Mouse (Mus musculus) lung, postnatal 14 days (tissue): ENCODE measurements around the gene Osbpl9.

Experiments used
- DNase-seq: peaks from one replicate; pipeline ENCODE4 v3.0.0; 2021

The Osbpl9 gene

DNA sequence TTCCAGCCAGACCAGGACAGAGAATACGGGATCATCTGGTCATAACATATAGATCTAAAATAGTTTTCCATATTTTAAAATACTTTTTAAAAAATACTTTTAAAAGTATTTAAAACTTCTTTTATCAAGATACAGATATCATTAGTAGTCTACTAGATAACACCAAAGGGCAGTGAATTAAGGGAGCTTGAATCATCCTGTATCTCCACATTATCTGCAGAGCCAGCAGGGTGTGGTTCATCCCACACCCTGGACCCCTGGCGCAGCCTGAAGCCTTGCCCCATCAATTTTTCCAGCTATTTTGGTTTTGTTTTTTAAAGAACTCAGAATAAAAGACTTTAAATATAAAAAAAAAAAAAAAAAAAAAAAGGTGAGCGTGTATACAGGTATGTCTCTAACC lies 103.2 kb downstream of the Osbpl9 start:
- DNase-seq, result no peak

DNA sequence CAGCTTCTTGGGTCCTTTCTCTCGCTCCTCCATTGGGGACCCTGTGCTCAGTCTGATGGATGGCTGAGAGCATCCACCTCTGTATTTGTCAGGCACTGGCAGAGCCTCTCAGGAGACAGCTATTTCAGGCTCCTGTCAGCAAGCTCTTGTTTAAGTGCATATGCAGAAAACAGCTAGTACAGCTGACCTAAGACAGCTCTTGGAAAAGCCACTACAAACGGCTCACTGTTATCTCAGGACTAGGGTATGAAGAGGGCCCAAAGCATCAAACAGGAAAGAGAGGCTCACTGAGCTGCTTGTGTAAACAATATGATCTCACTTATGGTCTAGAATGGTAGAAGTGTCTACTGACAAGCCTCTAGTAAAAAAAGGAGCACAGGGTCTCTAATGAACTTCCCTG lies 107.8 kb downstream of the Osbpl9 start:
- DNase-seq, result no peak

DNA sequence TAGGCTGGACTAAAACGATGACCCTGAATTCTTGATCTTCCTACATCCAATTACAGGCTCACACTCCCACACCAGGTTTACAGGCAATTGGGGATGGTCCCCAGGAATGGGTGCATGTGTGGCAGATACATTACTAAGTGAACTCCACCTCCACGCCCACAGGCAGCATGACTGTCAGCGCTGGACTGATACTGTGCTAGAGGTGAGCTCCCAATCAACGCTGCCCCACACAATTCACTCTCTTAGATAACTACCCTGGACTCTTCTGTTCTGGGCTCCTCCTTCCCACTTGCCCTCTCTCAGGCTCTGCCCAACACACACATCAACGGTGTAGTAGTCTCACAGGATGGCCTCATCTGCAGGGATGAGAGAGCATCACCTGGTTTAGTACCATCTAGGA lies 109.7 kb downstream of the Osbpl9 start:
- no peak for DNase-seq

DNA sequence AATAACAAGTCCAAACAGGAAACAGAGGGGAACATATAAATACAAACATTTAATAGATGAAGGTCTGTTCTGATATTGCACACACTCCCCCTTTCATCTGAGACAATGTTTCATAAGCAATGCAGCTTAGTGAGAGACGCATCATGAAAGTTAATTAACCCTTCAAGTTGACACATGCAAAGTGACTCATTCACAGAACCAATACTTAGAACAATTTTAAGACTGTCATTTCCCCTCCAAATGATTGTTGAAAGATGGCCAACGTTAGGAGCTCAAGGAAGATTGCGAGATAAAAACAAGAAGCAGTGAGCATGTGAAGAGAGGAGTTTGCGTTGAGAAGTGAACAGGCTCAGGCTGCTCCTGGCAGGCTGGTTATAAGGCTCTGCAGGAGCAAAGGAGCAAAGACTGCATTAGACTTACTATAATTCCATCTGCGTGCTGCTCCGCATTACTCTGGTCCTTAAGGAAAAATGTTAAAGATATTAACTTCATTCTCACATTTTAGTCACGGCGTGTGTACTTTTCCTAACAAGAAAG lies 110.8 kb downstream of the Osbpl9 start:
- DNase-seq, result no peak

DNA sequence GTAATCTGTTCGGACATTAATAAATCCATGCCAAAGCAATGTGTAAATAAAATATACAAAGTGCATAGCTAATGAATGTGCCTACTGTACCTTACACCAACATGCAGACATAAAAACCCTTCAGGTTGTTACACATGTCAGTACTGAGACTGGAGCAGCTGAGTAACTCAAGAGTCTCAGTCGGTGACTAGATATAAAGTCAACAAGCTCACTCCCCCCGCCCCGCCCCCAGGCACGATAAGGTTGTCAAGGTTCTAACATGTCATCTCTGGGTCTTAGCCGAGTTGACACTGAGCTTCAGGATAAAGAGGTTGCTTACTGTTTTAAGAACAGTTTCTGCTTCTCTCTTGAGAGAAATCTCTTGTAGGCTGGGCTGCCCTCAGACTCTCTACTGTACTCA lies 112.1 kb downstream of the Osbpl9 start:
- DNase-seq, result no peak

DNA sequence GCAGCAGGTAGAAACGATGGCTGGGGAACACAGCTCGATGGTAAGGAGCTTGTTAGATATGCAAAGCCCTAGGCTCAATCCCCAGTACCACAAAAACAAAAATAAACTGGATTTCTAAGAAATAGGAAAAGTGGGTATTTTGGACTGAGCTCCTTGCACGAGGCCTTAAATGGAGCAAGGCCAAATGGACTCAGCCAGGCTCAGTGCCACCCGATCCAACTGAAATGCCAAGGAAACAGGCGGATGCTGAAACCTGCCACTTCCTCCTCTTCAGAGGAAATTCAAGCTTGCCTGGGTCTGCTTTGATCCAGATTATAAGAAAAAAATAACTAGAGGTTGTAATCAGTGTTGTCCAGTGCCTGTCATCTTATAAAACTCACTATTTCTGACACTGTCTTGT lies 112.9 kb downstream of the Osbpl9 start:
- no peak for DNase-seq

DNA sequence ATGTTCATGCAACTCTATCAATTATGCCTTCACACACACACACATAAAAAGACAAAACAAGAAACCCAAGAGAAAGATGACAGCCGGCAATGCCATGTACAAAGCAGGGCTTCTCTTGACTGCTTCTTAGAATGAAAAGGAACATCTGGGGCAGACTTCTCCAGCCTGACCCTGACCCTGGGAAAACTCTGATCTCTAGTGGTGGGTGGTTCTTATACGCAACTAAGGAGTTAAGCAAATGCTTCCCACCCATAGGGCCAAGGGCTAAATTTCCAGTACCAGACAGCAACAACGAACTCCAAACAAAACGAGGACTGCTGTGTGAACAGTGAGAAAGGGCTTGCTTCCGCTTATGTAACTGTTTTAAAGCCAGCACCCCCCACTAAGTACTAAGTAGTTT lies 122.0 kb downstream of the Osbpl9 start:
- no peak for DNase-seq

DNA sequence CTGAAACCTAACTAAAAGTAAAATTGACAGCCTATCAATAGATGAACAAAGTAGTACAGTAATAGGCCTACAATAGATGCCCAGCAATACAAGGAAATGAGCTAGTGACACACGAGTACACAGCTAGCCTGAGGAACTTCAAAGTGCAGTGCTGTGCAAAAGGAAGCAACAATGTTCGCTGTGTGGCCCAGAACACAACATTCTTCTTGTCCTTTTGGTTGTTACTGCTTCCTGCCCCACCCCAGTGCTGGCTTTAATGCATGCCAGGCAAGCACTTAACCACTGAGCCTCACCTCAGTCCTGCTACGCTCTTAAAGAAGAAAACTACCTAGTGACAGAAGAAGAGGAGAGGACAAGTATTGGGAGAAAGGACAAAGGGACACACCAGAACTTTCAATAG lies 122.4 kb downstream of the Osbpl9 start:
- DNase-seq, result peak; percentile 35

DNA sequence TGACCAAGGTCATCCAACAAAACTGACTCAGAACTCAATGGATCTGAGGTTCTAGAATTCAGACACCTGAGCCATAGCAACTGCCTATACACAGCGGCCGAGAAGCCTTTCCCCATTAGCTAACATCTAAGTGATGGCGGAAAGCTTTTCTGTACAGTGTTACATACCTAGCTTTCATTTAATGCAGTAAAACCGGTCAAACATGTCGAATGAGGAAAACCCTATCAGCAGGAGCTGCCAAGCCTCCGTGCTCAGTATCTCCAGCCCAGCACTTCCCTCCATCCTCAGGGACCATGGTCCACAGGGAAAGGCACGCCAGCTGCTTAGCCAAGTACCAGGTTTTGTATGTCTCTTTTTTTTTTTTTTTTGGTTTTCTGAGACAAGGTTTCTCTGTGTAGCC lies 123.1 kb downstream of the Osbpl9 start:
- no peak for DNase-seq

DNA sequence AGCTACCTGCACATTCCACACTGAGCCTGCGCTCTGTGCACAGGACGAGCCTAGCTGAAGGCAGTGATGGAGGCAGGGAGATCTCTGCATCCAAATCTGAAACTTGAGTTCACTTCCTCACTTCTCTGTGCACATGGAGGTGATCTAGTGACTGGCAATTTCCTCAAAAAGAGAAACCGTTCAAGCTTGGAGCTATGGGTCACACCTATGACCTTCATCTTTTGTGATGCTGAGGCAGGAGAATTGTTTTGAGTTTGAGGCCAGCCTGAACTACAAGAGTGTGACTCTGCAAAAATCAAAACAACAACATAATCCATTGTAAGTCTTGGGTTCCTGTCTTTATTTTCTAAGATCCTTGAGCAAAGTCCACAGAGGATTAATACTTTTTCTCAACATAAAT lies 128.8 kb downstream of the Osbpl9 start:
- no peak for DNase-seq

DNA sequence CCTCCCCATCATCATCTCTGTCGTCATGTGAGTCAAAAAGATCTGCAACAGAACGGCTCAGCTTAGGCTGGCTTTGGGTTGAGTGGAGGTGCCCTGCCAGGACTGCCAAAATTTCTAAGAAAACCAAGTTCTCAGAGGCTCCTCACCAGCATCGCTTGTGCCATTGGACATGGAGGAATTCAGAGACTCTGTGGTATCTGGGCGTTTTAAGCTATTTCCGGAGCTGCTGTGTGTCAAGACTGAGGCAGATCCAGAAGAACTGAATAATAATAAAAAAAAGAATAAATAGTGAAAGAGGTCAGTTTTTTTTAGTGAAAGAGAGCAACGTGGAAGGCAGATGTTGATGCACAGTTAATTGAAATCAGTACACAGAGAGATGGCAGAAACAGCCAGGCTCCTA lies 129.2 kb downstream of the Osbpl9 start:
- DNase-seq, result no peak

DNA sequence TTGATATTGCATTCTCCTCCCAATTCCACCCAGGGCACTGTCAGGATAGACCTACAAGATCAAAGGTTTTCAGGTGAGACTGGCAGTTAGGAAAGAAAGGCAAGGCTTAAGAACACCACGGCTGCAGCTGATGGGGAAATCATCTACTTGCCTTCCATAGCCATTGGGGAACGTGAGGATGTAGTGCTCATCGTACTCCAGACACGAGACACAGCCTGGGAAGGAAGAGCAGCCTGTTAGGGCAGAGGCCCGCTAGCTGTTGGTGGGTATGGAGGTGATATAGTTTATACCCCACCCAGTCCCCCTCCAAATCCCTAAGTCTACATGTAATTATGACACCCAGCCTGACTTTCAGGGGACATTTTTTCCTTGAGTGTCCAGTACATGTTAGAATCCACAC lies 136.4 kb downstream of the Osbpl9 start:
- DNase-seq, result no peak

DNA sequence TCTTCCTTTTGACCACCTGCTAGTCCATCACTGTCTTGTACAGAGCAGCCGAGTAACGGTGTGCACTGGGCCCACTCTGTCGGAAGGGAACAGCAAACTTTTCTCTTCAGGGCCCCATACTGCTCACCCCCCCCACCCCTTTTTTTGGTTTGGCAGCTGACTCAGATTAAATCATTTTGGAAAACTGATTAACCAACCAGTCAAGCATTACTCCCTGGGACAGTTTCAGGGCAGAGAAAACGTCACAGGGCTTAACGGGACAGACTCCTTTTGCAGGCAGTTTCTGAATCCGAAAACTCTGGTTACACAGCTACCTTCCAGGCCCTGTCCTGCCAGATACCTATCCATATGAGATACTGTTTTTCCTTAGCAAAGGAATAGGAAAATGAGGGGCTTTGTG lies 137.1 kb downstream of the Osbpl9 start:
- no peak for DNase-seq

DNA sequence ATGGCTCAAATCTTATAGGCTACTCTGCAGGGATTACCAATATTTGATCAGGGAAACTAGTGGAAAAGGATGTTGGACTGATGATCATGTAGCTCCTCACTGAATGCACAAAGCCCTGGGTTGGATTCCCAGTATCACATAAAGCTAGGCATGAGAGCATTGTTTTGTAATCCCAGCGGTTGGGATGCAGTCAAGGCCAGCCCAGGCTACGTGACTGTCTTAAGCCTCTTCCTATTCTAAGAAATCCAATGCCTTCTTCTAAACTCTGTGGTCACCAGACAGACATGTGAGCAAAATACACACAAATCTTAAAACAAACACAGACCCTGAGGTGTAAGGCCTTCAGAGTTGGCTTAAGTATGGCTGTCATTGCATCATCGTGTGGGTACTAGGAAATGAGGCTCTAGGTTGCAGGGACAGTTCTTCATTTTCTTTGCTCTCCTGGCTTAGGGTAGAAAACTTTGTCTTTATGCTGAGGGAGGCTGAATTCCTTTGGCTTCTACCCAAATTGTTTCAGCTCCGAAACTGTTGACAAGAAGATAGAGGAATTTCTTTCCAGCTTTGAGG lies 142.7 kb downstream of the Osbpl9 start:
- DNase-seq, result no peak

DNA sequence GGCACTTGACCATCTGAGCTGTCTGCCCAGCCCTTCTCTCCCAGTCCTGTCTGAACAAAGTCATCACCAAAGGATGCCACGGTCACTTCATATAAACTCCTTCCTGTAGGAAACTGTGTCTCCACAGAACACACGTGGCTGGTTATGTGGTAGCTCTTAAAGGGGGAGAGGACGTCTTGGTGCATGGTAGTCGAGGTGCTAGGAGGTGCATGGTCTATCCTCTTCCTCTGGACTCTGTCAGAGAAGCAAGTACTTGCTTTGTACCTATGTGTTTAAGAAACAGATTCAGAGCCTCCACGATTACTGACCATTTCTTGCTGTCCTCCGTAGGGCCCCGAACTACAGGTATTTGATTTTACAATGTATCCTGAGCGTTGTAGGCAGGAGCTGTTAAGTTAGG lies 144.4 kb downstream of the Osbpl9 start:
- no peak for DNase-seq

DNA sequence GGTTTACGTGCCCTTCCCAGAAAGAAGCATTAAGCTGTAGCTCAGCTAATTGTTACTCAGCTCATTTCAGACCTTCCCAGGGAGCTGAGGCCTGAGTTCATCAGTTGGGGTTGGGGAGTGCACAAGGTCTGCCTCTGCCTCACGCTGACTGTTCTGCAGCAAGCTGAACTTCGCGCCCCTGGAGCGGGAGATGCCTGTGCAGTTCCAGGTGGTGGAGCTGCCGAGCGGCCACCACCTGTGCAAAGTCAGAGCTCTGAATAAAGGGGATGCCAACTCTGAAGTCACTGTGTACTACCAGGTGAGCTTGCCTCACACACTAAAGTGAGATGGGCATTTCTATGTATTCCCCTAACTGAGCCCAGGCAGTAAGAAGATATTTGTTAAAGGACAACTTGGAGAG lies 145.7 kb downstream of the Osbpl9 start:
- no peak for DNase-seq

DNA sequence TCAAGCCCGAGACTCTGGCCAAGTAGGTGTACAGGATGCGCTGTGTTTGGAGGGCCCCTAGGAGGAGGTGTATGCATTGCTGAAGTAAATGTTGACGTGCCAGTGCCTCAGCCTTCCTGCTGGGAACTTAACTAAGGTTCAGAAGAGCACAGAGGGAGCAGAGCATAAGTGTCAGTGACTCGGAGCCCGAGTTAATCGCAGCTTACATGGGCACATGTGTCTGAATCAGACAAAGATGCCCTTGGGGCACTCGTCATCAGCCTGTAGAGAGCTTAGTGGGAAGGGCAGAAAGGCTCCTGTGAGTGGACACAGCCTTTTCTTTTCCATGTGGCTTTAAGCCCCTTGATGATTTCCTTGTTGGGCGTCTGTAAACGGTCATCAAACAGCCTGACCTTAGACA lies 148.1 kb downstream of the Osbpl9 start:
- DNase-seq, result no peak

DNA sequence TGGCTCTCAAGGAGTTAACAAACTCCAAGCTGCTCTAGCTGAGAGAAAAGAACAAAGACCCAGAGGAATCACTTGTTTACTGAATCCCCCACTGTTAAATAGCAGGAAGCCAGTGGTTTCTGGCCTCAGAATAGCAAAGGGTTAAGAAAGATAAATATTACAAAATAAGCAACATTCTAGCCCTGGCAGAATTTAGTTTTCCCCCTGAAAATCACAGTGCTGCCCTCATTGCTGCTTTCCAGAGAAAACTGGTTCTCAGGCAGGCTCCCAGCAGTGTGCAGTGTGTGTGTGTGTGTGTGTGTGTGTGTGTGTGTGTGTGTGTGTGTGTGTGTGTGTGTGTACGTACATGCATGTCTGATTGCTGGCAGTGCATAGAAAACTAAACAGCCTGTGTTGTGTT lies 149.8 kb downstream of the Osbpl9 start:
- no peak for DNase-seq

DNA sequence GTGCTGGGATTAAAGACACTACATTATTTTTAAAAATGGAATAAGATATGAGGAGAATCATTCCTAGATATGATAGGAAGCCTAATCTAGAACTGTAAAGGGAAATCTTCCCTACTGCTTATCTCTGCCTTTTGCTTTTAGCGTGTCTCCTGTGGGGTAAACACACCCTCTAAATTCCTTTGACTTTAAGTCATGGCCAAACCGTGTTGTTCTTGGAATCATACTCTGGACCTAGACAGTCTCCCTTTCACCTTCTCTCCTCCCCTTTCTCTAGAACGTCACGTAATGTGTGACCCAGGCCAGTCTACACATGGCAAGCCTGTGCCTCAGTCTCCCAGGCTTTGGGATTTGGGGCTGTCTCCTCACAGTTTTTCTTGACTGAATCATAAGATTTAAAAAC lies 153.8 kb downstream of the Osbpl9 start:
- no peak for DNase-seq

DNA sequence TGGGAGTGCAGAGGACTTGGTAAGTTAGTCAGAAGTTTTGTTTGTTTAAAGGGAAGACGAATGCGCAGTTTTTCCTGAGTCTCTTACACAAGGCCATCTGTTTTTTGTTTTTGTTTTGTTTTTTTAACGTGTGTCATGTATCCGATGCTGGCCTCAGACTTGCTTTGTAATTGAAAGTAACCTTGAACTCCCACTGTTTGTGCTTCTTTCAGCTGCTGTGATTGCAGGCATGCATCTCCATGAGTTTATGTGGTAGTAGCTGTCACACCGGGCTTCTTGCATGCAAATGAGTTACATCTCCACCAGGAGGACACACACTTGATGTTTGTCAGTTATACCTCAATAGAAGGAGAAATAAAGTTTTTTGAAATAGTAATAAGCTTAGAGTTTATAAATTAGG lies 158.3 kb downstream of the Osbpl9 start:
- no peak for DNase-seq

DNA sequence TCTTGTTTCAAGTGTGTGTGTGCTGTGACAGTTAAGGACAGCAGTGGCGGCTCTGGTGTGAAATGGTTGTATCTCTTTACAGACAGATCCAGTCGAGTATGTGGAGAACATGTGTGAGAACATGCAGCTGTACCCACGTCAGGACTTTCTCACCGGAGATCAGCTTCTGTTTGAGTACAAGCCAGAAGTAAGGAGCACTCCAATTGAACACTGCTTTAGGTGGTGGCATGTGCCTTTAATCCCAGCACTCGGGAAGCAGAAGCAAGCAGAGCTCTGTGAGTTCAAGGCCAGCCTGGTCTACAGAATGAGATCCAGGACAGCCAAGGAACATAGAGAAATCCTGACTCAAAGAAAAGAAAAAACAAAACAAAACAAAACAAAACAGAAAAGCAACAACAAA lies 158.8 kb downstream of the Osbpl9 start:
- DNase-seq, result no peak

DNA sequence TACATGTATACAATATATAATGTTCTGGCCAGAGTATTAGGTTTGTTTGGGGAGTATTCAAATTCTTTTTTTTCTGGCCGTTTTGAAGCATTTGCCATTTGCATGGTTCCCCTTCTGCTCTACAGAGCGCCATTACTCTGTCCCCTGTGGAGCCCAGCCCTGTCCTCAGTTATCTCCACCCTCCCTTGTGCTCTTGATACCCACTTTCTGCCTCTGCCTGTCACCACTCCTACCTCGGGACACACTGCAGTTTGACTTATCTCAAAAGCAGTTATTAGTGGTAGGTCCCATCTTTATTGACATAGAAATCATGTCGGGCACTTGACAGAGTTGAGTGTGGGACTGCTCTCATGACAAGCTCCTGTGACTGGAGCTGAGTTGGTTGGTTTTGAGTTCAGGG lies 159.3 kb downstream of the Osbpl9 start:
- no peak for DNase-seq

DNA sequence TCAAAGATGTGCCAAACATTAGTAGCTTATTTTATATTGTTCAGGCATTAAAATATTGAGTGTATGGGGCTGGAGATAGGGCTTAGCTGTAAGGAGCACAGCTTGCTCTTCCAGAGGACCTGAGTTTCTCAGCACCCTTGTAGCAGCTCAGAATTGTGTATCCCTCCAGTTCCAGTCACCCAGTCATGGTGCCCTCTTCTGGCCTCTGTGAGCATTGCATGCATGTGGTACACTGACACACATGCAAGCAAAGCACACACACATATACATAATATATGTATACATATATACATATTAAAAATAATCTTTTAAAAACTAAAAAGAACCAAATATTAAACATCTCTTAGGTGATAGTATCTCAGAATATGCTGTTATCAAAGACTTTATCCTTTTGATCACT lies 165.7 kb downstream of the Osbpl9 start:
- peak; percentile 74 for DNase-seq

DNA sequence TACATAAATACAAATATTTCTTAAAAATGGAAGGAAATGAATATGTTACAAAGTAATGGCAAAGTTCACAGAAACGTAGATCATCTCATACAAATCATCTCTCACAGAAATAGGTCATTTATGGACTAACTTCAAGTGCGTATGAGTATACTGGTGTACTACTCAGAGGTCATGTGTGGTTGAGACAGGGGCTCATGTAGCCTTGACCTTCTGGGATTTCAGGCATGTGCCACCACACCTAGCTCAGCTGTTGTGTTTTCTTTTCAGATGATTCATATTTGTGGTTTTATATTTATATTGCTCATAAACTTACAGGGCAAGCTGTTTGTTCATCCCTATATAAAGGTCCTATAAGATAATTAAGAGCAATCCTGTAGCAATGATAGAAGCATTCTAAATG lies 171.8 kb downstream of the Osbpl9 start:
- no peak for DNase-seq

DNA sequence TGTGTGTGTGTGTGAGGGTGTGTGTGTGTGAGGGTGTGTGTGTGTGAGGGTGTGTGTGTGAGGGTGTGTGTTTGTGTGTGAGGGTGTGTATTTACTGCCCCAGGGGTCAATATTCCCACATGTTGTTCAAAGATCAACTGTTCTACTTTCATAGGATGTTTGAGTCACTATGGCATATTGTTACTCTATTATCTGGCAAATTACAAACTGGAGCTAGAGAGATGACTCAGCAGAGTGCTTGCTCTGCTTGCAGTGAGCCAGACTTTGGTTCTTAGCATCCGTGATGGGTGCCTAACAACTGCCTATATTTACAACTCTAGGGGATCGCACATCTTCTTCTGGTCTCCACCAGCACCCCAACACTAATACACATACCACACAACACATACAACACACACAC lies 172.2 kb downstream of the Osbpl9 start:
- DNase-seq, result no peak

DNA sequence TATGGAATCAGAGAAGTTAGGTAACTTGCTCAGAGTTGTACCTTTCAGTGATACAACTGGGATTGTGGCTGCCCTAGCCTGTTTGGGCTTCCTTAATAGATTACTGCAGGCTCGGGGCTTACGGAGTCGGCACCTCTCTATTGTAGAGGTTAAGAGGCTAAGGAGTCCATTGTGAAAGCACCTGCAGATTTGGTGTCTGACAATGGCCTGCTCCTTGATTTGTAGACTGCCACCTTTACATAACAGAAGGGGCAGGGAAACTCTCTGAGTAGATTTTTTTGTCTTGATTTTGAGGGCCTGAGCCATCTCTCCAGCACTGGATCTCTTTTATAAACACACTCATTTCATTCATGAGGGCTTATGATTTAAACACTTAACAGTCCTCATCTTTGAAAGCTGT lies 175.5 kb downstream of the Osbpl9 start:
- DNase-seq, result no peak
